Mouse (Mus musculus) myocyte (in vitro differentiated cells): Measurements from ENCODE around the gene Adk. TPM values are rescaled to one million over a fixed set of nuclear protein-coding genes. Genes with fewer than 3 reads are reported as not detected.
A peak's percentile ranks its signal among the peaks of the same experiment; 100 is the strongest.

Experiments
- H3K27me3 ChIP-seq: one replicate; pipeline ENCODE4 v1.6.1; 2011; ENCODE audit not compliant: control insufficient read depth, insufficient read depth, insufficient read length
- H3K36me3 ChIP-seq: one replicate; pipeline ENCODE4 v1.6.1; 2011; ENCODE audit not compliant: control insufficient read depth, insufficient read depth
- H3K4me2 ChIP-seq: one replicate; pipeline ENCODE4 v1.6.1; 2011; ENCODE audit warnings: low read depth, control low read depth
- H3K4me3 ChIP-seq: one replicate; pipeline ENCODE4 v1.5.1; 2011; ENCODE audit warnings: mild to moderate bottlenecking, control low read depth, moderate library complexity
- H3K79me2 ChIP-seq: one replicate; pipeline ENCODE4 v1.6.1; 2011; ENCODE audit not compliant: control insufficient read depth, insufficient read depth
- H3ac ChIP-seq: one replicate; pipeline ENCODE4 v1.6.1; 2011; ENCODE audit not compliant: control insufficient read depth, insufficient read length
- CEBPB ChIP-seq: IDR thresholded peaks from 2 replicates; pipeline ENCODE4 v1.6.1; 2011; ENCODE audit warnings: mild to moderate bottlenecking, moderate library complexity; ENCODE audit not compliant: poor library complexity, insufficient read depth, severe bottlenecking
- E2F4 ChIP-seq: IDR thresholded peaks from one replicate; pipeline ENCODE4 v1.6.1; 2011; ENCODE audit warnings: mild to moderate bottlenecking, control low read depth, moderate library complexity; ENCODE audit not compliant: insufficient read depth
- MAX ChIP-seq: IDR thresholded peaks from one replicate; pipeline ENCODE4 v1.6.1; 2011; ENCODE audit warnings: low read depth, mild to moderate bottlenecking, control low read depth
- MYOD1 ChIP-seq, 3 experiments: IDR thresholded peaks; one replicate each; pipeline ENCODE4 v1.6.1; 2011; ENCODE audit warnings: control low read depth in 2 of 3, low read depth in 2 of 3, mild to moderate bottlenecking in 2 of 3, moderate library complexity in 1 of 3; ENCODE audit not compliant: insufficient read length in 2 of 3, control insufficient read depth in 1 of 3
- MYOG ChIP-seq, 3 experiments: IDR thresholded peaks; one replicate each; pipeline ENCODE4 v1.6.1; 2011; ENCODE audit warnings: control low read depth in 2 of 3, low read depth in 2 of 3, mild to moderate bottlenecking in 2 of 3; ENCODE audit not compliant: insufficient read length in 2 of 3, control insufficient read depth in 1 of 3, insufficient read depth in 1 of 3
- POLR2A ChIP-seq: IDR thresholded peaks from one replicate; pipeline ENCODE4 v1.6.1; 2011; ENCODE audit warnings: low read depth, mild to moderate bottlenecking, control low read depth, moderate library complexity; ENCODE audit not compliant: insufficient read length
- POLR2AphosphoS2 ChIP-seq: IDR thresholded peaks from one replicate; pipeline ENCODE4 v1.6.1; 2011; ENCODE audit warnings: low read depth, control low read depth; ENCODE audit not compliant: insufficient read length
- REST ChIP-seq: IDR thresholded peaks from one replicate; pipeline ENCODE4 v1.6.1; 2011; ENCODE audit warnings: mild to moderate bottlenecking, control low read depth, moderate library complexity; ENCODE audit not compliant: insufficient read depth, insufficient read length
- SRF ChIP-seq: IDR thresholded peaks from one replicate; pipeline ENCODE4 v1.6.1; 2011; ENCODE audit warnings: low read depth; ENCODE audit not compliant: control insufficient read depth, insufficient read length
- TCF12 ChIP-seq: IDR thresholded peaks from one replicate; pipeline ENCODE4 v1.6.1; 2011; ENCODE audit warnings: mild to moderate bottlenecking, control low read depth; ENCODE audit not compliant: poor library complexity, insufficient read depth, severe bottlenecking
- TCF3 ChIP-seq: IDR thresholded peaks from one replicate; pipeline ENCODE4 v1.6.1; 2011; ENCODE audit warnings: low read depth, control low read depth; ENCODE audit not compliant: insufficient read length
- USF1 ChIP-seq: IDR thresholded peaks from one replicate; pipeline ENCODE4 v1.6.1; 2011; ENCODE audit warnings: low read depth, mild to moderate bottlenecking, control low read depth, moderate library complexity
- polyA plus RNA-seq: library from polyadenylated mRNA; unstranded; fragments of >200 nt; fragmentation: generic; extraction: Trizol; gene quantifications from one replicate; pipeline ENCODE4 v1.2.1, GENCODE M21; 2012; ENCODE audit warnings: missing spikeins

The Adk gene
- polyA plus RNA-seq, 1 experiment = 37.2 TPM

DNA sequence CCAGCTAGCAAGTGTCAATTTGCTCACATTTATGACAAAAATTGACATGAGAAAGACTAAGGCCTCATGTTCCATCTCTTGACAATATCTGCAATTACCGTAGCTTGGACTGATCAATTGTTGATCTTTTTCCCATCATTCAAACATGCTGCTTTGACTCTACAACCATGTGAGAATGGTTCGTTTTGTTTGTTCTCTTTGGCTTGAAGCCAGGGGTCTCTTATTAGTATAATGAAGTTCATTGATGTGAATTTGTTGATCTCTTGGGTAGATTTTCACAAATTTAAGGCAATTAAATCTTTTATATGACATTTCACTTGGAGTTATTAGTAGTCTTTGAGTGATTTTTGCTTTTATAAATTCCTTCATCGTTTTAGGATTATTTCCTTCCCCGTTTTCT is 229.1 kb downstream of the Adk start:
- no peaks in the 10 kb centered on the region for H3K36me3 ChIP-seq
- H3K4me3 ChIP-seq = no peak overlapping the region
- no peaks in the 10 kb centered on the region for H3K79me2 ChIP-seq
- H3K27me3 ChIP-seq = no peaks in the 10 kb centered on the region
- H3K4me2 ChIP-seq = no peak overlapping the region
- H3ac ChIP-seq = no peak overlapping the region
- TF ChIP-seq MYOG (IDR thresholded peaks at IDR 0.05; ENCODE audit: control insufficient read depth in 1 of 3, insufficient read depth in 1 of 3, insufficient read length in 2 of 3, low read depth in 2 of 3) = no peak
- TF ChIP-seq TCF3 = no peak
- TF ChIP-seq MAX = no peak
- no peak for TF ChIP-seq SRF
- no peak for TF ChIP-seq TCF12
- TF ChIP-seq E2F4 = no peak
- TF ChIP-seq POLR2AphosphoS2 = no peak
- TF ChIP-seq POLR2A = no peak
- no peak for TF ChIP-seq USF1
- no peak for TF ChIP-seq CEBPB
- TF ChIP-seq MYOD1 (IDR thresholded peaks at IDR 0.05; ENCODE audit: control insufficient read depth in 1 of 3, insufficient read length in 2 of 3, low read depth in 2 of 3) = no peak
- no peak for TF ChIP-seq REST

DNA sequence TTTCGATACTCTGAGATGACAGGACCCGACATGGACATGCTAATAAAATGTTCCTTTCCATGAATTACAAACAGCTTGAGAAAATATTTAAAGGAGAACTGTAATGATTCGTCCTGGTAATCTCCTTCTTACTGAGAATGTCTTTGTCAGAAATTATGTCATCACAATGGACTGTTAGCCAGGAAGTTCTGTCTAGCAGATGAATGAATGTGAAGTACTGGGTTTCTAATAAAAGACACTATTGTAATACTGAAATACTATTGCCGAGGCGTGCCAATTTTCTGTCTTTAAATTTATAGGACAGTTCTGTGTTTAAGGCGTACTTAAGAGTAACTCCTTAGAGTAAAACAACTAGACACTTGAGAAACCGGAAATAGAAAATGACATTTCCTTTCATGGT is 231.7 kb downstream of the Adk start:
- Histone ChIP-seq H3K79me2 (no peaks in the 10 kb centered on the region), H3K4me3 (no peak overlapping the region), H3K4me2 (peak overlapping the region; percentile 54), H3K27me3 (no peaks in the 10 kb centered on the region), H3K36me3 (no peaks in the 10 kb centered on the region), H3ac (no peak overlapping the region)
- TF ChIP-seq POLR2AphosphoS2 = no peak
- no peak for TF ChIP-seq POLR2A
- no peak for TF ChIP-seq MYOG (IDR thresholded peaks at IDR 0.05; ENCODE audit: control insufficient read depth in 1 of 3, insufficient read depth in 1 of 3, insufficient read length in 2 of 3, low read depth in 2 of 3)

- Histone ChIP-seq H3K79me2 (no peaks in the 10 kb centered on the region), H3K27me3 (no peaks in the 10 kb centered on the region), H3ac (no peak overlapping the region), H3K4me3 (no peak overlapping the region), H3K36me3 (no peaks in the 10 kb centered on the region), H3K4me2 (peak overlapping the region; percentile 54)
- TF ChIP-seq TCF3 (no peak), SRF (no peak)
These were observed 232.5 kb downstream of the Adk start for GRCm38 (mm10) chr14:21284847-21285246.

DNA sequence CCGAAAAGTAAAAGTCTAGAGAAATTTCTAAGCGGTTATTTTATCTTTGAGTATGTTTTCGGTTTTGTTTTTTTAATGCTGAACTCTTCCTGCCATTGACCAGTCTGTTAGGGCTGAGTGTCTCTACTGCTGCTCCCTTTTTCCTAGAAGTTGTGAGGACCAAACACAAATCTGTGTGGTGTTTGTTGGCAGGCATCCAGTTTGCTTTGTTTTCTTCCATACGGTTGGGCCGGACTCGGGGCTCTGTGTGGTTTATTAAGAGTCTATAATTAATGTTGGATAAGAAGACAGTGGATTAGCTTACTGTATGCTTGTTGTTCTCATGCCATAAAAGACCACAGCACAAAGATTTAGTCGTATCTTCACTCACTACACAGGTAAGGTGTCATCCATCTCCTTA is 233.9 kb downstream of the Adk start:
- H3K4me2 ChIP-seq = no peak overlapping the region
- H3K36me3 ChIP-seq = no peaks in the 10 kb centered on the region
- TF ChIP-seq TCF12 (no peak), USF1 (no peak), MYOG (IDR thresholded peaks at IDR 0.05; ENCODE audit: control insufficient read depth in 1 of 3, insufficient read depth in 1 of 3, insufficient read length in 2 of 3, low read depth in 2 of 3) (no peak), POLR2AphosphoS2 (no peak), MYOD1 (IDR thresholded peaks at IDR 0.05; ENCODE audit: control insufficient read depth in 1 of 3, insufficient read length in 2 of 3, low read depth in 2 of 3) (no peak), MAX (no peak)

DNA sequence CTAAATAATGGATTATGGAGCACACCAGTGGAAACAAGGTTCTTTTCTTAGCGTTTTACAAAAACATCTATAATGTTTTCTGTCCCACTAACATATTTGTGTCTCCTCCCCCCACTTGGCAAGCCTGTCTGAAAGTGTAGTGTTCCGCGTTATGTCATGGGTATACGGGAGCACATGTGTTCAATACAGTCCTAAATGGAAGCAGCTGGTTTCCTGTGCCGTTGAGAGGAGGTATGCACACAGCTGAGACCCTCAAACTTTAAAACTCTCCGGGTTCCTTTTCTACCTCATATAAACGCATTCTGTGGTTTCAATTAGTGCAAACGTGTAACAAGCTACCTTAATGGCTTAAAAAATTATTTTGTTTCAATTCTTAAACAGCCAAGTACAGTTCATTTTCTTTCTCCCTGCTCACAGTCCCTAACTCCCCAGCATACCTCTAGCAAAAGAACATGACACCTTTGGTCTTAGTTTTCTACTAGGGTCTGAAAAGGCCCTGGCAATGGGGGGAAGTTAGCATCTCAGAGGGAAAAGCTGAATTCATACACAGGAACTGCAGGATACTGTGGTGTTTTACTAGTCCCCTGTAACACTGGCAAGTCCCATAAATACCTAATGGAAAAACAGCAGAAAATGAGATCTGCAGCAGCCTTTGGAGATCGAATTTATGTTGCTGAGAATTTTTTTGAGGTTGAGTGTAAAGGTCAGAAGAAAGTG is 235.5 kb downstream of the Adk start:
- no peaks in the 10 kb centered on the region for H3K79me2 ChIP-seq
- no peak overlapping the region for H3ac ChIP-seq
- H3K4me2 ChIP-seq = no peak overlapping the region
- H3K36me3 ChIP-seq = no peaks in the 10 kb centered on the region
- H3K27me3 ChIP-seq = no peaks in the 10 kb centered on the region
- TF ChIP-seq MAX = no peak
- no peak for TF ChIP-seq POLR2AphosphoS2
- no peak for TF ChIP-seq CEBPB
- TF ChIP-seq E2F4 = no peak
- no peak for TF ChIP-seq SRF
- no peak for TF ChIP-seq TCF3
- TF ChIP-seq POLR2A = no peak
- no peak for TF ChIP-seq USF1
- TF ChIP-seq MYOD1 (IDR thresholded peaks at IDR 0.05; ENCODE audit: control insufficient read depth in 1 of 3, insufficient read length in 2 of 3, low read depth in 2 of 3) = no peak
- TF ChIP-seq REST = no peak
- no peak for TF ChIP-seq MYOG (IDR thresholded peaks at IDR 0.05; ENCODE audit: control insufficient read depth in 1 of 3, insufficient read depth in 1 of 3, insufficient read length in 2 of 3, low read depth in 2 of 3)
- TF ChIP-seq TCF12 = no peak
- no peak overlapping the region for H3K4me3 ChIP-seq

More for the DNA sequence above, 233.9 kb downstream of the Adk start:
- H3K79me2 ChIP-seq = no peaks in the 10 kb centered on the region
- H3K4me3 ChIP-seq = no peak overlapping the region
- no peaks in the 10 kb centered on the region for H3K27me3 ChIP-seq
- no peak overlapping the region for H3ac ChIP-seq
